9 mouse cellular contexts compared by ENCODE assay signal in genomic region chr4:139500814-139501213, GRCm38 (mm10). TPM values are rescaled to one million over a fixed set of nuclear protein-coding genes. Genes with fewer than 3 reads are reported as not detected.
DNase-seq lines count a peak whose midpoint lies in the region; ATAC-seq lines count a peak whose summit lies in the region.
"Had no signal": no experiment of that assay in that cellular context is flagged by ENCODE, and none has a peak within 500 bp of the region (broad histone marks: within the 10 kb centered on the region; RNA-seq: fewer than 3 reads in every experiment).

No protein-coding gene starts in this region.

- no peaks in the 10 kb centered on the region for H3K36me3 ChIP-seq in forebrain, embryonic 16.5 days (ENCODE audit: control insufficient read depth, insufficient read depth)
- H3K36me3 ChIP-seq in forebrain, embryonic 12.5 days (replicated peaks), result no peaks in the 10 kb centered on the region

- no peak overlapping the region for H3K27ac ChIP-seq in forebrain, embryonic 16.5 days (ENCODE audit: low read length)
- H3K27ac ChIP-seq in forebrain, embryonic 12.5 days, result no peak overlapping the region

- peak; percentile 38 for DNase-seq in right cerebral cortex, postnatal 25 days
- no peak for DNase-seq in right cerebral cortex, postnatal 4 days
- DNase-seq in gastrocnemius, postnatal 36 days, result peak; percentile 58 to 66
- DNase-seq in embryo, embryonic 9.5 days (ENCODE audit: extremely low spot score), result no peak
- DNase-seq in urinary bladder, postnatal 25 days (ENCODE audit: low spot score), result no peak
- no peak for DNase-seq in kidney, adult 18-20 months

- ATAC-seq in forebrain, embryonic 16.5 days, result peak; percentile 55; the same call in 1 of the 2 replicates
- no peak for ATAC-seq in forebrain, embryonic 12.5 days (ENCODE audit: low FRiP score)
- ATAC-seq: intestine, postnatal 0 days had no signal

- H3K27me3 ChIP-seq in forebrain, embryonic 16.5 days (replicated peaks; ENCODE audit: control insufficient read depth, insufficient read depth, low read length), result no peaks in the 10 kb centered on the region
- H3K27me3 ChIP-seq in forebrain, embryonic 12.5 days, result peaks cover 4% of the 10 kb centered on the region; the same call in 1 of the 2 replicates

- H3K4me2 ChIP-seq in forebrain, embryonic 16.5 days (ENCODE audit: low read length), result no peak overlapping the region; the same call in 1 of the 2 replicates
- no peak overlapping the region for H3K4me2 ChIP-seq in forebrain, embryonic 12.5 days

- no peak overlapping the region for H3K9ac ChIP-seq in forebrain, embryonic 16.5 days (replicated peaks; ENCODE audit: low read depth, low read length)
- no peak overlapping the region for H3K9ac ChIP-seq in forebrain, embryonic 12.5 days

- H3K9me3 ChIP-seq in forebrain, embryonic 16.5 days (ENCODE audit: control insufficient read depth, low read length), result no peaks in the 10 kb centered on the region
- H3K9me3 ChIP-seq in forebrain, embryonic 12.5 days, result no peaks in the 10 kb centered on the region

- H3K4me3 ChIP-seq in forebrain, embryonic 16.5 days (replicated peaks; ENCODE audit: low read length), result no peak overlapping the region
- H3K4me3 ChIP-seq in forebrain, embryonic 12.5 days (replicated peaks), result no peak overlapping the region

- intact Hi-C loops in gastrocnemius, postnatal 36 days (cut with DNase I), result no loop called here

- WGBS in forebrain, embryonic 16.5 days, result 55% methylated on average over 14 of the region's 14 CpGs
- 75% methylated on average over 14 of the region's 14 CpGs for WGBS in forebrain, embryonic 12.5 days

- H3K4me1 ChIP-seq in forebrain, embryonic 16.5 days (replicated peaks; ENCODE audit: control insufficient read depth, insufficient read depth, low read length), result 0 out of 2 replicates have a peak, but pooled peaks cover 4% of the 10 kb centered on the region
- H3K4me1 ChIP-seq in forebrain, embryonic 12.5 days, result peaks cover 5% of the 10 kb centered on the region; the same call in 1 of the 2 replicates

RNA-seq across cellular contexts. Expression of gene Iffo2, which starts 29.5 kb away (rescaled TPM):
- polyA plus RNA-seq in forebrain, embryonic 16.5 days (2015; fragmentation: Nextera tagmentation; extraction: Ambion mirVana), result 4.6 and 4.8 TPM in 2 replicates
- 3.3 and 4.5 TPM in 2 replicates for polyA plus RNA-seq in forebrain, embryonic 12.5 days (2016; fragmentation: Nextera tagmentation; extraction: Ambion mirVana)
- total RNA-seq in gastrocnemius, postnatal 36 days (2021), result 1 to 10 TPM; 2.0 to 2.1 TPM

Comparison
In these comparisons a context has a peak if more than half of its experiments do, and no peak if none do; other contexts are left out.
1. DNase-seq: peak in right cerebral cortex, postnatal 25 days (single experiment) and gastrocnemius, postnatal 36 days (2 of 2); none in right cerebral cortex, postnatal 4 days (single experiment), embryo, embryonic 9.5 days (single experiment), urinary bladder, postnatal 25 days (single experiment) and kidney, adult 18-20 months (single experiment).